Mouse (Mus musculus): Measurements from ENCODE around the gene Bms1. TPM values are rescaled to one million over a fixed set of nuclear protein-coding genes. Genes with fewer than 3 reads are reported as not detected.

Bms1 gene
- polyA plus RNA-seq, 1 experiment from 2014 or later = 41.2 TPM

DNA sequence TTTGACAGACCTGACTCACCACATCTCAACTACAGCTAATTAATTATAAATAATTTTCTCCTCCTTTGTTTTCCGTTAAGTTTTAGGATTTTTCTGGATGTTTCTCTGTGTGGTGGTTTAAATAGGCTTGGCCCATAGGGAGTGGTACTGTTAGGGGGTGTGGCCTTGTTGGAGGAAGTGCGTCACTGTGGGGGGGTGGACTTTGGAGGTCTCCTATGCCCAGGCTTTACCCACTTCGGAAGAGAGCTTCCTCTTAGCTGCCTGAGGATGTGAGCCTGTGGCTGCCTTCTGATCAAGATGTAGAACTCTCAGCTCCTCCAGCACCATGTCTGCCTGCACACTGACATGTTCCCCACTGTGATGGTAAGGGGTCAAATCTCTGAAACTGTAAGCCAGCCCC, 71.1 kb downstream of the Bms1 start:
- Histone ChIP-seq H3K4me1 (no peaks in the 10 kb centered on the region), H3K27ac (no peak overlapping the region), H3K4me3 (no peak overlapping the region), H3K27me3 (replicated peaks) (peaks cover 28% of the 10 kb centered on the region; the same call in 1 of the 2 replicates), H3K4me2 (no peak overlapping the region), H3K9ac (no peak overlapping the region), H3K36me3 (no peaks in the 10 kb centered on the region), H3K9me3 (replicated peaks) (no peaks in the 10 kb centered on the region)
- no peak for ATAC-seq
- 32% methylated on average over 3 of the region's 3 CpGs for WGBS (ENCODE audit: insufficient replicate concordance)

GRCm38 (mm10) chr6:118347291-118347690, 72.0 kb downstream of the Bms1 start:
- no peaks in the 10 kb centered on the region for H3K4me1 ChIP-seq
- H3K27ac ChIP-seq = no peak overlapping the region
- no peaks in the 10 kb centered on the region for H3K36me3 ChIP-seq
- no peaks in the 10 kb centered on the region for H3K9me3 ChIP-seq (replicated peaks)
- H3K4me3 ChIP-seq = no peak overlapping the region
- H3K9ac ChIP-seq = no peak overlapping the region
- 75% methylated on average over 8 of the region's 8 CpGs for WGBS (ENCODE audit: insufficient replicate concordance)
- H3K4me2 ChIP-seq = no peak overlapping the region
- ATAC-seq = no peak
- peaks cover 24% of the 10 kb centered on the region; the same call in 1 of the 2 replicates for H3K27me3 ChIP-seq (replicated peaks)

DNA sequence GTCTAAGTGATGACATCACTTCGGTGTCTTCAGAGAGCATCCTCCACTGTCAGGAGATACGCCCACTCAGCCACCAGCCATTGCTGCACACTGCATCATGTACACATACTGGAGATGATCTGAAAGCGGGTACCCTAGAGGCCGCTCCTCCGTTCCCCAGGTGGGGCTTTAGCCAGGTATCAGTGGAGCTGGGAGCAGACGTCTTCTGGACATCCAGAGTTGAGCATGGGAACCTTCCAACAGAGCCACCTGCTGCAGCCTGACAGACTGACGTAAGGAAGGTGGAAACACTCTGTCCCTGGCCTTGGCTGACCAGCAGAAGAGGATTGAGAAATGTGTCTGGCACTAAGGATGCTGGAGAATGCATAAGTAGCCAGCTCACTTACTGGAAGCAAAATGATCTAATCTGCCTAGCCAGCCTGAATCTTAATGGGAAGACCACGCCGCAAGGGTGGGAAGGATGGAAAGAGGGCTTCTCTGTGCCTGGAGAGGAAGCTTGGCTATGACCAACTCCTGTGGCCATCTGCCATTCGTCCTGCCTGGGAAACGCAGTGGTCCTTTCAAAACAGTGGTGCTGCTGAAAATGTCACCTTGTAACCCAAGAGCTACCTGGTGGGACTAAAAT, 77.3 kb downstream of the Bms1 start:
- Histone ChIP-seq H3K9ac (no peak overlapping the region), H3K36me3 (no peaks in the 10 kb centered on the region), H3K4me3 (no peak overlapping the region), H3K4me1 (no peaks in the 10 kb centered on the region), H3K27me3 (replicated peaks) (peaks cover 17% of the 10 kb centered on the region; the same call in 1 of the 2 replicates), H3K9me3 (replicated peaks) (no peaks in the 10 kb centered on the region), H3K27ac (no peak overlapping the region), H3K4me2 (no peak overlapping the region)
- no peak for ATAC-seq
- WGBS (ENCODE audit: insufficient replicate concordance) = 71% methylated on average over 11 of the region's 11 CpGs

- H3K9ac ChIP-seq = no peak overlapping the region
- H3K27ac ChIP-seq = no peak overlapping the region
- H3K9me3 ChIP-seq (replicated peaks) = no peaks in the 10 kb centered on the region
- H3K27me3 ChIP-seq (replicated peaks) = 0 out of 2 replicates have a peak, but pooled peaks cover 3% of the 10 kb centered on the region
- H3K4me2 ChIP-seq = no peak overlapping the region
- WGBS (ENCODE audit: insufficient replicate concordance) = 70% methylated on average over 5 of the region's 5 CpGs
- no peaks in the 10 kb centered on the region for H3K36me3 ChIP-seq
- no peak for ATAC-seq
- no peaks in the 10 kb centered on the region for H3K4me1 ChIP-seq
- H3K4me3 ChIP-seq = no peak overlapping the region
Observed at GRCm38 (mm10) chr6:118337660-118338059, 81.6 kb downstream of the Bms1 start.

- WGBS (ENCODE audit: insufficient replicate concordance) = 47% methylated on average over 14 of the region's 14 CpGs
- Histone ChIP-seq H3K9ac (no peak overlapping the region), H3K9me3 (replicated peaks) (no peaks in the 10 kb centered on the region), H3K36me3 (no peaks in the 10 kb centered on the region), H3K4me1 (no peaks in the 10 kb centered on the region), H3K4me3 (no peak overlapping the region), H3K27ac (no peak overlapping the region), H3K4me2 (no peak overlapping the region), H3K27me3 (replicated peaks) (0 out of 2 replicates have a peak, but pooled peaks cover 3% of the 10 kb centered on the region)
- no peak for ATAC-seq
Observed at GRCm38 (mm10) chr6:118336541-118337480, 82.5 kb downstream of the Bms1 start.

DNA sequence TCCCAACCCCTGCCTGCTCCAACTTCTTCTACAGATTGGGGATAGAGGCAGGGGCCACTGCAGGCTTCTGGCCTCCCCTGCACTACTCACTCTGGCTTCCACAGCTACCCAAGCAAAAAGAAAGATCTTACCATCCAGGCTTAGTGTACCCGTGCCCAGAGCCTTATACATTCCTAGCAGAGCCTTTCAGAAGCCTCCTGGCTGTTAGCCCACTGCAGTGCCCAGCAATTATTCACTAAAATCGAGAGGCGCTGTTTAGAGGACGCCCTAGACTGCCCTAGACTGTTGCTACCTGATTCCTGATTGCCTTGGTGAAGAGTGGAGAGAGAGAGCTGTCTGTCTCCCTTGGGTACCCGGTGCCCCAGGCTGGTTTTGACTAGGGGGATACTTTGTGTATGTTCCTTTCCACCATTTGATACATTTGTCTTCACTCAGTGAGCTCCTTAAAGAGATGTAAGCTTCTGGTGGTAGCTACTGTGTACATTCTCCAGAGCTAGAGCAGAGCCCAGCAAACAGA, 83.3 kb downstream of the Bms1 start:
- H3K4me3 ChIP-seq = no peak overlapping the region
- H3K4me1 ChIP-seq = no peaks in the 10 kb centered on the region
- 46% methylated on average over 5 of the region's 5 CpGs for WGBS (ENCODE audit: insufficient replicate concordance)
- no peak overlapping the region for H3K9ac ChIP-seq
- 0 out of 2 replicates have a peak, but pooled peaks cover 3% of the 10 kb centered on the region for H3K27me3 ChIP-seq (replicated peaks)
- H3K4me2 ChIP-seq = no peak overlapping the region
- no peaks in the 10 kb centered on the region for H3K9me3 ChIP-seq (replicated peaks)
- H3K27ac ChIP-seq = no peak overlapping the region
- no peaks in the 10 kb centered on the region for H3K36me3 ChIP-seq
- ATAC-seq = no peak

DNA sequence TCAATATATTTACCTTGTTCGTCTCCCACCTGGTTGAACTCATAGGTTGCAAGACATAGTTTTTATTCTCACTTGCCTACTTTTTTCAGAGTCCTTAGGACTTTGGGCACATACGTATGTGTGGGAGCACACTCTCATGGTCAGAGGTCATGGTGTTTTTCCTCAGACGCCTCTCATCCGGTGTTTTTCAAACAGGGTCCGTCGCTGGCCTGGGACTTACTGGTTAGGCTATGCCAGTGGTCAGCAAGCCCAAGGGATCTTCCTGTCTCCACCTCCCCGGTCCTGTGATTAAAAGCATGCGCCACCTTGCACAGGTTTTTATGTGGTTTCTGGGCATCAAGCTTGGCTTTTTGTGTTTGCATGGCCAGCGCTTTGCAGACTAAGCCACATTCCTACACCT, 85.4 kb downstream of the Bms1 start:
- H3K9ac ChIP-seq = no peak overlapping the region
- H3K36me3 ChIP-seq = no peaks in the 10 kb centered on the region
- no peak overlapping the region for H3K4me3 ChIP-seq
- no peak overlapping the region for H3K4me2 ChIP-seq
- no peaks in the 10 kb centered on the region for H3K4me1 ChIP-seq
- no peaks in the 10 kb centered on the region for H3K9me3 ChIP-seq (replicated peaks)
- no peak for ATAC-seq
- WGBS (ENCODE audit: insufficient replicate concordance) = 71% methylated on average over 9 of the region's 9 CpGs
- H3K27me3 ChIP-seq (replicated peaks) = 0 out of 2 replicates have a peak, but pooled peaks cover 3% of the 10 kb centered on the region
- no peak overlapping the region for H3K27ac ChIP-seq

Small RNA genes within 50 kb of the gene (microRNA-seq; reads per million reads assigned to microRNA genes)
- not detected for gene Gm25953

Other genes starting within 250 kb of the Bms1 start
- 0.45 TPM in 1 of 2 replicates, not detected in the other for gene Ret, start 221.8 kb downstream of the Bms1 start, polyA plus RNA-seq (2016; fragmentation: Nextera tagmentation; extraction: Ambion mirVana)
- gene Zfp248, start 36.1 kb upstream of the Bms1 start, polyA plus RNA-seq (2016; fragmentation: Nextera tagmentation; extraction: Ambion mirVana) = 2.5 and 2.9 TPM in 2 replicates
- 2.0 and 2.5 TPM in 2 replicates for gene Zfp9, start 59.8 kb upstream of the Bms1 start, polyA plus RNA-seq (2016; fragmentation: Nextera tagmentation; extraction: Ambion mirVana)
- gene Ankrd26, start 142.8 kb upstream of the Bms1 start, polyA plus RNA-seq (2016; fragmentation: Nextera tagmentation; extraction: Ambion mirVana) = 9.1 and 10.8 TPM in 2 replicates

All from liver, embryonic 12.5 days (tissue).